Mouse (Mus musculus) stomach, postnatal 0 days (tissue): ENCODE measurements at regions not wholly inside any gene's neighbourhood (a gene's known extent, or its start where the extent isn't known, plus 50 kb on each side); places are given as distances from the start of the nearest gene placed in this dataset.

Source experiments
- ATAC-seq: fragments of 200-750 bp; cut with Nextera tagmentation; 2 replicates; pipeline ENCODE4 v1.8.0; 2017; ENCODE audit not compliant: low FRiP score, low TSS enrichment
- DNase-seq: peaks from one replicate; pipeline ENCODE4 v3.0.0-alpha.2; 2016; ENCODE audit warnings: low spot score
- H3K27ac ChIP-seq: fragments of 300-500 bp; sonication (generic); replicated peaks from 2 replicates; pipeline ENCODE4 v1.5.1; 2014; ENCODE audit warnings: mild to moderate bottlenecking, control low read depth
- H3K27me3 ChIP-seq: fragments of 300-500 bp; sonication (generic); 2 replicates; pipeline ENCODE4 v1.6.1; 2014; ENCODE audit warnings: low read length; ENCODE audit not compliant: control insufficient read depth, insufficient read depth
- H3K36me3 ChIP-seq: fragments of 300-500 bp; sonication (generic); 2 replicates; pipeline ENCODE4 v1.6.1; 2014; ENCODE audit warnings: low read length, mixed read lengths; ENCODE audit not compliant: control insufficient read depth, insufficient read depth
- H3K4me1 ChIP-seq: fragments of 300-500 bp; sonication (generic); replicated peaks from 2 replicates; pipeline ENCODE4 v1.6.1; 2014; ENCODE audit warnings: antibody characterized with exemption; ENCODE audit not compliant: control insufficient read depth, insufficient read depth
- H3K4me2 ChIP-seq: fragments of 300-500 bp; sonication (generic); replicated peaks from 2 replicates; pipeline ENCODE4 v1.6.1; 2014; ENCODE audit warnings: low read depth, mild to moderate bottlenecking, control low read depth, moderate library complexity
- H3K4me3 ChIP-seq: fragments of 300-500 bp; sonication (generic); 2 replicates; pipeline ENCODE4 v1.5.1; 2014; ENCODE audit warnings: low read depth, low read length, control low read depth
- H3K9ac ChIP-seq: fragments of 300-500 bp; sonication (generic); 2 replicates; pipeline ENCODE4 v1.6.1; 2014; ENCODE audit warnings: mild to moderate bottlenecking, low read length, control low read depth, mixed read lengths
- H3K9me3 ChIP-seq: fragments of 300-500 bp; sonication (generic); 2 replicates; pipeline ENCODE4 v1.6.1; 2016; ENCODE audit warnings: low read length; ENCODE audit not compliant: control insufficient read depth
- CTCF ChIP-seq: IDR thresholded peaks from 2 replicates; pipeline ENCODE4 v1.5.1; 2016; ENCODE audit warnings: antibody characterized with exemption, low read depth, mild to moderate bottlenecking, moderate library complexity
- EP300 ChIP-seq: optimal IDR thresholded peaks from 2 replicates; pipeline ENCODE3; 2016; ENCODE audit warnings: antibody characterized with exemption
- WGBS: fragments of 180-500 bp; shearing (Covaris S2); extraction: QIAGEN DNeasy Blood & Tissue Kit; methylation state at CpG from one replicate; pipeline ENCODE4 v1.1.7; 2014; 5-methylcytosine and 5-hydroxymethylcytosine counted together

DNA sequence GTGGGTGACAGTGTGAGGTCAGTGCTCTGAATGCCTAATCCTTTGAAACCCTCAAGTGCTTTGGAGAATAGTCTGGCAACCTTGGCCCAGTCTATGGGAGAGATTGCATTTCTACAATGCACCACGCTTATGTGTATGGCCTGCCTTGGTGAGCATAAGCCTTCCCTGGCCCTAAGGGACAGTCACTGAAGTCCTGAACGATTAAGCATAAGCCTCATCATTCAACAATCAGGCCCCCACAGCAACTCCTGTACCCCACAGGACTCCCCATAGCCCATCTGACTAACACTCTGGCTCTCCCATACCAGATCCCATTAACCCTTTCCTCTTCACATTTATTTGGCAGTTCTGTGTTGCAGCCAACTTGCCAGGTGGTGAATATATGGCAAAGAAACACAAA lies 203.1 kb upstream of the Ano5 start:
- 76% methylated on average over 2 of the region's 2 CpGs for WGBS
- no peaks in the 10 kb centered on the region for H3K4me1 ChIP-seq
- no peak overlapping the region for H3K4me2 ChIP-seq
- H3K27me3 ChIP-seq = no peaks in the 10 kb centered on the region
- no peak overlapping the region for H3K4me3 ChIP-seq
- TF ChIP-seq CTCF (no peak), EP300 (no peak)
- no peak for ATAC-seq
- H3K36me3 ChIP-seq = no peaks in the 10 kb centered on the region
- DNase-seq = no peak
- H3K27ac ChIP-seq = no peak overlapping the region
- no peak overlapping the region for H3K9ac ChIP-seq
- no peaks in the 10 kb centered on the region for H3K9me3 ChIP-seq

DNA sequence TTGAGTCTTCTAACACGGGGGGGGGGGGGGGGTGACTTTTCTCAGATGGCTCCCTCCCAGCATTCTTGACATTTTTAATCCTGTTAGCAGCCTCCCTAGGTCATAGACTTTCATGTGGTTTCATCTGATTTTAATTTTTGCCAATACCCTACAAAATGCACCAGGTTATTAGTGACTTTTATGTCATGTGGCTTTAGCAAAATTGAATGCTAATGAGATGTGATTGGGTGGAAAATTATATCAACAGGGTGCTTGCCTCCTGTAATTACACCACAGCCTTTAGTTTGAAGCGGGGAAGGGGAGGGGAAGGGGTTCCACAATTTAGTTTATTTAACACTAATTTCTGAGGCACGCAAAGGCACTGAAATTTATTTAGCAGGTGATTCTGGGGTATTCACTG lies 200.6 kb upstream of the Ano5 start:
- no peak overlapping the region for H3K9ac ChIP-seq
- TF ChIP-seq EP300 = no peak
- no peak for TF ChIP-seq CTCF
- no peaks in the 10 kb centered on the region for H3K9me3 ChIP-seq
- H3K4me3 ChIP-seq = no peak overlapping the region
- H3K36me3 ChIP-seq = no peaks in the 10 kb centered on the region
- no peak for DNase-seq
- WGBS = 50% methylated on average over 3 of the region's 3 CpGs
- no peak overlapping the region for H3K27ac ChIP-seq
- no peak overlapping the region for H3K4me2 ChIP-seq
- no peaks in the 10 kb centered on the region for H3K4me1 ChIP-seq
- no peaks in the 10 kb centered on the region for H3K27me3 ChIP-seq
- ATAC-seq = no peak

DNA sequence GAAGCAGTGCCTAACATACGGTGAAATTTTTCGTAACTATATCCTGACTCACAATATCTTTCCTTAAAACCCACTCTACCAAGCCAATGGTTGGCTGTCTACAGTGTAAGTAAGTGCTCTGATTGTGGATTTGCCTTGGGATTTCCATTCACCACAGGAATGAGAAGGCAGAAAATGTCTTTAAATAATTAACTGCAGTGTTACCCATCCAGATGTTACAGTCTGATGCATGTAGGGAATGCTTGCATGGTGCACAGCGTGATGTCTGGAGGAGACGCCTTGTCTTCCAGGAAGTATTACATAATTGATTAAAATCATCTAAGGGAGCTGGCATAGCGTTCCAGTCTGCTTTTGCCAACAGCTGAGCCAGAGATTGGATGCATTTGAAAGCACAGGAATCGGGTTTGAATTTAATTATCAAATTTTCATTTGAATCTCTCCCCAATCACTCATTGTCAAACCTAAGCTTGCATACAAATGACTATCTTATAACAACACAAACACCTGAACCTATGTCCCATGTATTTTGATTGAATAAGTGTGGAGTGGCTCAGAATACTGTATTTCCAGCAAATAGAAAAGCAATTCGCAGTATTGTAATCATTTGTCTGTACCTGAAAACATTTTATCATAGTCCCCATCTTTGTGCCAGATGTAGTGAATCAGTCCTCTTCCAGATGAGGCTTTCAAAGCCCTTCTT lies 170.8 kb upstream of the Ano5 start:
- Histone ChIP-seq H3K27ac (no peak overlapping the region), H3K9ac (no peak overlapping the region), H3K4me2 (no peak overlapping the region), H3K4me1 (no peaks in the 10 kb centered on the region), H3K4me3 (no peak overlapping the region), H3K9me3 (no peaks in the 10 kb centered on the region), H3K27me3 (no peaks in the 10 kb centered on the region), H3K36me3 (no peaks in the 10 kb centered on the region)
- no peak for ATAC-seq
- TF ChIP-seq EP300 (no peak), CTCF (no peak)
- DNase-seq = no peak
- 75% methylated on average over 7 of the region's 7 CpGs for WGBS

DNA sequence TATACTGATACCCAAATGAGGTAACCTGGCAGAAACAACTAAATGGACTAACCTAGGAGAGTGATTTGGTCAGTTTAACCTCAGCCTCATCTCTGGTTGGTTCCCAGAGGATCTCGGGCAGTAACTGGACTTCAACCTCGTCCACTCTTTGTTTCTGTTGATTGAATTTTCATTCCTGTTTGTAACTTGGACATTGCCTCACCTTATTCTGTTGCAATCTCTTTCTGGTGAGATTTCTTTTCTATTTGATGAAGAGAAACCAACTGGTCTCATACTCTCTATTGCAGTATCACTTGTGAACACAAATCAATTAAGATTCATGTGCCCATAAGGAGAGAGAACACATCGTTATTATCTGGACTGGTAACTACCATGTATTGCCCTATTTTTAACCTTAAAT lies 163.3 kb upstream of the Ano5 start:
- no peak overlapping the region for H3K4me2 ChIP-seq
- H3K27me3 ChIP-seq = no peaks in the 10 kb centered on the region
- H3K4me3 ChIP-seq = no peak overlapping the region
- no peaks in the 10 kb centered on the region for H3K36me3 ChIP-seq
- no peak overlapping the region for H3K9ac ChIP-seq
- 88% methylated on average over 3 of the region's 3 CpGs for WGBS
- no peak for TF ChIP-seq CTCF
- no peak for TF ChIP-seq EP300
- H3K27ac ChIP-seq = no peak overlapping the region
- H3K4me1 ChIP-seq = no peaks in the 10 kb centered on the region
- H3K9me3 ChIP-seq = no peaks in the 10 kb centered on the region
- ATAC-seq = no peak
- DNase-seq = no peak

DNA sequence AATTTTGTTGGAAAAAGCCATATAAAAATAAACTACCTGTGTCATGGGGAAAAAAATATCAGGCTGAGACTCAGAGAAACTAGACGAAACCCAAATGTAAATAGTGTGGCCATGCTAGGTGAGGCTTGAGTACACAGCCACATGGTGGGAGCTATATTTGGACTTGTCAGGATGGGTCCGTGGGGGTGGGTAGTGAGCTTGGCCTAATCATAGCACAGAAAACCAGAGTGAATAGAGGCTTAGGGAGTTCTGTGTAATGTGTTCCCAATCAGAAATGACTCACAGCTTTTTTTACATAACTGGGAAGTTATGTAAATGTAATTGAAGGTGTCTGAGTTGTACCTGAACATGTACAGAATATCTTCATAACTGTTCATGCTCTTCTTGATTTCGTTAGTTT lies 150.7 kb upstream of the Ano5 start:
- Histone ChIP-seq H3K27me3 (no peaks in the 10 kb centered on the region), H3K4me1 (no peaks in the 10 kb centered on the region), H3K4me3 (no peak overlapping the region), H3K9ac (no peak overlapping the region), H3K9me3 (no peaks in the 10 kb centered on the region), H3K4me2 (no peak overlapping the region), H3K36me3 (no peaks in the 10 kb centered on the region), H3K27ac (no peak overlapping the region)
- DNase-seq (peak; percentile 14), ATAC-seq (no peak; the same call in 1 of the 2 replicates)
- no peak for TF ChIP-seq CTCF
- no peak for TF ChIP-seq EP300
- WGBS = 55% methylated on average over 3 of the region's 3 CpGs

DNA sequence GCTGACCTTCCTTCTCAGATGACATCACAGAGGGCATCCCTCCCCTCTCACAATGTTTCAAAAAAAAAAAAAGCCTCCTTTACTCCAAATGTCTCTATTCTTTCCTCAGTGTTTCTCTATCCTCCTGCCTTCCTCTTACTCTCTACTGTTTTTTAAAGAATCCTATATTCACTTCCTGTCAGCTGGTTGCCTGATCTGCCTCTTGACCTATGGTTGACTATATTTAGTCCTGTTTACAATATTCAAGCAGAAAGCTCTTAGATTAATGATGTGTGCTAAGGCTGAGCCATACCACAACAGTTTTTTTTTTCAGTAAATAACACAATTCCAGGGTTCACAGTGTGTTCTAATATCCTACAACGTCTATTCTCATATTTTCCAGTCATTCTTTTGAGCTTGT lies 133.2 kb upstream of the Ano5 start:
- Histone ChIP-seq H3K27ac (no peak overlapping the region), H3K4me2 (no peak overlapping the region), H3K27me3 (no peaks in the 10 kb centered on the region), H3K4me3 (no peak overlapping the region), H3K9me3 (no peaks in the 10 kb centered on the region), H3K9ac (no peak overlapping the region), H3K4me1 (no peaks in the 10 kb centered on the region), H3K36me3 (no peaks in the 10 kb centered on the region)
- WGBS = 56% methylated on average over 1 of the region's 1 CpGs
- DNase-seq = no peak
- no peak for TF ChIP-seq EP300
- TF ChIP-seq CTCF = no peak
- ATAC-seq = no peak
